Mouse (Mus musculus): ENCODE measurements around the gene Htr6.

Gene Htr6

GRCm38 (mm10) chr4:139075041-139075711, at the start of gene Htr6:
Gene Htr6 (minus strand): TSS chr4:139075570.
- no peak for DNase-seq (ENCODE audit: low spot score)

- DNase-seq (ENCODE audit: low spot score), result no peak
These were observed 49.6 kb upstream of the Htr6 start for GRCm38 (mm10) chr4:139124940-139125339.

- DNase-seq (ENCODE audit: low spot score), result no peak
These were observed 47.2 kb upstream of the Htr6 start for GRCm38 (mm10) chr4:139122557-139122956.

- DNase-seq (ENCODE audit: low spot score), result no peak
These were observed 45.6 kb upstream of the Htr6 start for GRCm38 (mm10) chr4:139120998-139121397.

GRCm38 (mm10) chr4:139120281-139120814, 45.0 kb upstream of the Htr6 start:
- no peak for DNase-seq (ENCODE audit: low spot score)

- DNase-seq (ENCODE audit: low spot score), result peak; percentile 24
These were observed 41.1 kb upstream of the Htr6 start for GRCm38 (mm10) chr4:139116356-139117063.

- no peak for DNase-seq (ENCODE audit: low spot score)
These were observed 40.4 kb upstream of the Htr6 start for GRCm38 (mm10) chr4:139115721-139116120.

- DNase-seq (ENCODE audit: low spot score), result no peak
These were observed 37.1 kb upstream of the Htr6 start for GRCm38 (mm10) chr4:139112482-139112881.

GRCm38 (mm10) chr4:139111421-139111820, 36.1 kb upstream of the Htr6 start:
- no peak for DNase-seq (ENCODE audit: low spot score)

- DNase-seq (ENCODE audit: low spot score), result no peak
These were observed 35.5 kb upstream of the Htr6 start for GRCm38 (mm10) chr4:139110858-139111257.

GRCm38 (mm10) chr4:139105453-139105852, 30.1 kb upstream of the Htr6 start:
- no peak for DNase-seq (ENCODE audit: low spot score)

- no peak for DNase-seq (ENCODE audit: low spot score)
These were observed 26.2 kb upstream of the Htr6 start for GRCm38 (mm10) chr4:139101546-139101945.

GRCm38 (mm10) chr4:139100326-139100725, 25.0 kb upstream of the Htr6 start:
- DNase-seq (ENCODE audit: low spot score), result peak; percentile 60

GRCm38 (mm10) chr4:139096201-139096600, 20.8 kb upstream of the Htr6 start:
- DNase-seq (ENCODE audit: low spot score), result no peak

GRCm38 (mm10) chr4:139095406-139095805, 20.0 kb upstream of the Htr6 start:
- DNase-seq (ENCODE audit: low spot score), result no peak

- no peak for DNase-seq (ENCODE audit: low spot score)
These were observed 17.8 kb upstream of the Htr6 start for GRCm38 (mm10) chr4:139093196-139093530.

GRCm38 (mm10) chr4:139092356-139093195, 17.2 kb upstream of the Htr6 start, which contains the start of gene Nbl1:
Gene Nbl1 (minus strand): TSS chr4:139092993.
- DNase-seq (ENCODE audit: low spot score), result no peak

- no peak for DNase-seq (ENCODE audit: low spot score)
These were observed 16.3 kb upstream of the Htr6 start for GRCm38 (mm10) chr4:139091478-139092355.

- no peak for DNase-seq (ENCODE audit: low spot score)
These were observed 15.7 kb upstream of the Htr6 start for GRCm38 (mm10) chr4:139091066-139091465.

GRCm38 (mm10) chr4:139090303-139090940, 15.1 kb upstream of the Htr6 start:
- DNase-seq (ENCODE audit: low spot score), result no peak
